Mouse (Mus musculus) thymus, postnatal 25 days (tissue): Measurements from ENCODE around the gene Olfr18.
"Not testable (repeated sequence)": the region's sequence is repeated elsewhere in the genome, so short reads cannot be mapped to it uniquely, and the experiment has no call there.

Experiments
- DNase-seq: peaks from one replicate; pipeline ENCODE4 v3.0.0; 2022

Gene Olfr18

GRCm38 (mm10) chr9:20335994-20336393 lies at the start of gene Olfr18:
TSS of gene Olfr18 (minus strand) at chr9:20336094.
- DNase-seq: no peak

DNA sequence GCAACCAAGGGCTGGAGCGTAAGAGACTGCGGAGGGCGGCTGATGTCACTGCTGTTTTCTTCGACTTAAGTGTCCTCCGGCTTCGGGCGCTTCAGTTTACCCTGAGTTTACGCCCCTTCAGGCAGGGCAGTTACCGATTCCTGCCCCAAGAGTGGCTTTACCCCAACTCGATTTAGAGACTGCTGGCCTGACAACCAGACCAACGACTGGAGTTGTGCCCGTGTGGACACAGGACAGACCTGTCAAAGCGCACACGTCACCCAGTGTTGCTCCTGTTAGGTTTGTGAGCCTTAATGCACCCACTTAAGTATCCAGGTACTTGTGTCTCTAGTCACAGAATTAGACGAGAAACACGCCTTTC lies 49.4 kb upstream of the Olfr18 start:
- DNase-seq: no peak

DNA sequence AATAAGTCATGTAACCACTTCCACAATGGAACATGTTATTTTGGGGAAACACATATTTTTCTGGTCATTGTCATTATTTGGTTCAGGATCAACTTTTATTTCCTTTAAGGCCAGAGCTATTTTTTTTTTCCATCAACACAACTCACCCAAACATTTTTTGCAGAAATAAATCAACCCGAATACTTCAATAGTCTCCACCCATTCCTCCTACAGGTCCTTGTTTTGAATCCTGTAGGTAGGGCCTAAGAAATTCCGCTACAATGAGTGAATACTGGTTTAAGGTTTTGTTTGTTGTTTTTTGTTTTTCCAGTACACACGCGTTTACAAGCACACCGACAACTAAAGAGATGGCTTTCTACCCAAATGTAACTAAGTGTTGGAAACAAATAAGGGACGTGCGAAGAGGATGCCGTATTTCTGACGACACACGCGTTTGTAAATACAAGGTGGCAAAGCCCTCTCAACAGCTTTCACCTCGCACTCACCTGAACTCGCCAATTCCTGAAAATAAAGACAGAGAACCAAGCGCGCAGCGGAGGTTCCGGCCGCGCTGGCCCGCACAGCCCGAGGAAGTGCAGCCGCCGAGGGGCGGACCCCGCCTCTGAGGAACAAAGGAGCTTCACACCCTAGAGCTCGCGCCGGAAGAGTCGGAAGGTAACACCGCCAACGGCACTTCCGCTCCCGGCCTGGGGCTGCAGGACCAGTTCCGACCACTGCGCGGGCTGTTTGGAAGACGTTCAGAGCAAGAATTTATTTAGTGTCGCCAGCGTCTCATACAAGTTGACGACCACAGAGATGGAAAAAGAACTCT lies 48.8 kb upstream of the Olfr18 start, which contains the start of gene Zfp560:
Zfp560 (minus strand) TSS at position 646 of the 811 bp plus-strand sequence.
- peak; percentile 93 for DNase-seq

GRCm38 (mm10) chr9:20383659-20384058 lies 47.8 kb upstream of the Olfr18 start:
- DNase-seq: no peak

- DNase-seq: no peak
Observed at GRCm38 (mm10) chr9:20374712-20375111, 38.8 kb upstream of the Olfr18 start.

DNA sequence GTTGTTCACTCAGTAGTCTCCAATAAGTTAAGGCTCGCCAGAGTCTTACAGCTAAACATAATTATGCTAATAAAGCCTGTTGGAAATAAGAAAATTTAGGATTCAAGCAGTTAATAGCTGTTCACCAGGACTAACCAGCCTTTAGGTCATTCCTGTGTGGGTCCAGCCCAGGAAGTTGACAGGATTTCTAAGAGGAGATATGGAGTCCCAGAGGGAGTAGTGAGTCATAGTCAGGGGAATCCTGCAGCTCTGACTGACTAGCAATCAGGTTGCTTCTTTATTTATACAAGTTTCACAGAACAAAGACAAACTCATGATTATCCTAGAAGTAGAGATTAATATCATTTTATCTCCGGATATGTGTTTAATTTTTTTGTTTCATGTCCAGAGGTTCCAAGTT lies 31.4 kb upstream of the Olfr18 start:
- DNase-seq: no peak

DNA sequence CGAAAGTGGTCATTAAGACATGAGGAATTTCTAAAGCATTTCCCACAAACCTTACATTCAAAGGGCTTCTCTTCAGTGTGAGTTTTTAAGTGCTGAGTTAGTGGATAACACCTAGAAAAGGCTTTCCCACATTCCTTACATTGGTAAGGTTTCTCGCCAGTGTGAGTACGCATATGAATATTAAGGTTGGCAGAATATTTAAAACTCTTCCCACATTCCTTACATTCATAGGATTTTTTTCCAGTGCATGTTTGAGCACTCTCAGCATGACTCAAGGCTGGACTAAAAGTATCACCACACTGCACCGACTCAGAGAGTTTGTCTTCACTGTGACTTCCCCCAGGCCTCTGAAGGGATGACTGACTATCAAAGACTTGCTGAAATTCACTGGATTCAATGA lies 12.6 kb upstream of the Olfr18 start:
- DNase-seq: no peak

- DNase-seq: no peak
Observed at GRCm38 (mm10) chr9:20298232-20298631, 37.7 kb downstream of the Olfr18 start, which contains the start of gene Olfr873. TSS of gene Olfr873 (plus strand) at chr9:20298532.

DNA sequence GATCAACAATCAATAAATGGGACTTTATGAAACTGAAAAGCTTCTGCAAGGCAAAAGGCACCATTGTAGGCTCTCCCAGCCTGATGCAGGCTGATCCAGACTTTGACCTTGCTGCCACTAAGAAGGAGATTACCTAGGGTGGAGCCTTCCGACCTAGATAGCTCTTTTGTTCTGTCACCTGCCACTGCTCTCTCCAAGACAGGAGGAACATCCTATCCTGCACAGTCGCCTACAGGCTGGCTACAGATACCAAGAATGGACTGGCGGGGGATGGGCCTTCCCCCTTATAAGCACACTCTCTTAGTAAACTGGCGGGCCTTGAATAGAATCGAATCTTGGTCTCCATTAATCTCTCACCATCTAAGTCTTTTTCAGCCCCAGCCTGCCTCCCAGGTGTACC lies 40.3 kb downstream of the Olfr18 start:
- not testable (repeated sequence) for DNase-seq

DNA sequence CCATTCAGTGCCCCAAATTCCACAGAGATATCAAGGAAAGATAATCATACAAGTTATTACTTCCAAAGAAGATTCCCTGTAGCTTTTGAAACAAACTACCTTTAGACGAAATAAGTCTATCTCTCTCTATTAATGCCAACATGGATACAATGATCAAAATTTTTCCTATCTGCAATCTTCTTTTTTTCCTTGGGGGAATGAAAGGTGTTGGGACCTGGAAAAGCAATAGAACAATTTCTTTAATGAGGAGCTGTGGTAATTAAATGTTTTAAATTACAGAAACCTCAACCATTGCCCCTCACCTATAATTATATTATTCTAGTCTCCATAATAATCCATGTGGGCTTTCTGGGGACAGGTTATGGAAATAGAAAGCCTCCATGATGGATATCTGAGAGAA lies 53.8 kb downstream of the Olfr18 start, which contains the start of gene Olfr39:
Olfr39 (plus strand) TSS at position 301 of the 400 bp plus-strand sequence.
- DNase-seq: no peak
